ENCODE assay signal across 8 mouse cellular contexts in the genomic region with DNA sequence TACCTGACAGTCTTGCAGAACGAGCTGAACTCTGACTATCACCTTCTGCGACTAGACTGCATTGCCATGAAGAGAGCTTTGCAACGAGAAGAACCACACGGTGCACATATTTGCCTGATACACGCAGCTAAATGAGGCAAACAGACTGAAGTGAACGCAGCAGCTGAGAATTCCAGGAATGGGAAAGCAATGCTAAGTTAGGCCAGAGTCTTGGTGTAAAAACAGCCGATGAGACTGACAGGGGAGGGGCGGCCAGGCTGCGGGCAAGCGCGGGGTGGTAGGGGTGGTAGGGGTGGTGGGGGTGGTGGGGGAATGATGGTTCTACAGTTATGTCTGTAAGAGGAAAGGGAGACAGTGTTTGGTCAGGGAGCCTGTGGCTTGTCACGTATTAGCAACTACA. TPM values are rescaled to one million over a fixed set of nuclear protein-coding genes. Genes with fewer than 3 reads are reported as not detected.
A peak's percentile ranks its signal among the peaks of the same experiment; 100 is the strongest.
DNase-seq lines count a peak whose midpoint lies in the region; ATAC-seq and TF ChIP-seq lines count a peak whose summit lies in the region.
"Had no signal": no experiment of that assay in that cellular context is flagged by ENCODE, and none has a peak within 500 bp of the region (broad histone marks: within the 10 kb centered on the region; RNA-seq: fewer than 3 reads in every experiment).

No protein-coding gene starts in this region.

- intact Hi-C loops in heart, postnatal 14 days (cut with DNase I), result no loop called here

- no peaks in the 10 kb centered on the region for H3K79me3 ChIP-seq in C2C12 (ENCODE audit: low read depth)

- no peaks in the 10 kb centered on the region for H3K36me3 ChIP-seq in heart, embryonic 15.5 days
- H3K36me3 ChIP-seq in C2C12 (ENCODE audit: control insufficient read depth, insufficient read depth), result no peaks in the 10 kb centered on the region

- no peaks in the 10 kb centered on the region for H3K27me3 ChIP-seq in heart, embryonic 15.5 days
- H3K27me3 ChIP-seq in C2C12 (ENCODE audit: control insufficient read depth, insufficient read depth, insufficient read length), result no peaks in the 10 kb centered on the region

- no peak overlapping the region for H3ac ChIP-seq in C2C12 (ENCODE audit: control insufficient read depth, insufficient read length, low read depth)

- peak overlapping the region; percentile 40 for H3K4me2 ChIP-seq in heart, embryonic 15.5 days

- H3K9ac ChIP-seq in heart, embryonic 15.5 days, result no peak overlapping the region
- H3K9ac ChIP-seq: liver, embryonic 14.5 days had no signal

- no peak for TF ChIP-seq POLR2A in brain, embryonic 14.5 days (IDR thresholded peaks at IDR 0.05; ENCODE audit: borderline replicate concordance, extremely low read depth, insufficient read depth, insufficient read length, poor library complexity, severe bottlenecking)

- no peak for DNase-seq in heart, postnatal 14 days
- DNase-seq in brain, embryonic 14.5 days (ENCODE audit: low read depth), result peak; percentile 20
- peak; percentile 35 for DNase-seq in lung, postnatal 14 days
- no peak for DNase-seq in layer of hippocampus, adult 8-10 months (ENCODE audit: low spot score in 2 of 2)
- no peak for DNase-seq in right cerebral cortex, postnatal 10 days (ENCODE audit: low spot score in 2 of 2)

- no peak overlapping the region for H3K4me3 ChIP-seq in heart, embryonic 15.5 days
- no peak overlapping the region for H3K4me3 ChIP-seq in C2C12 (ENCODE audit: insufficient read depth, poor library complexity, severe bottlenecking)

- no peak for TF ChIP-seq CTCF in C2C12 (IDR thresholded peaks at IDR 0.05; ENCODE audit: control insufficient read depth, insufficient read depth, insufficient read length)
- TF ChIP-seq CTCF in brain, embryonic 14.5 days (IDR thresholded peaks at IDR 0.05; ENCODE audit: borderline replicate concordance, extremely low read depth, insufficient read depth, insufficient read length), result no peak

- peak; percentile 79; the same call in 1 of the 2 replicates for ATAC-seq in heart, embryonic 15.5 days (replicated peaks; ENCODE audit: insufficient number of reproducible peaks, insufficient read depth, low FRiP score, low read depth)

- peaks cover 8% of the 10 kb centered on the region for H3K4me1 ChIP-seq in heart, embryonic 15.5 days (replicated peaks)

- no peaks in the 10 kb centered on the region for H3K9me3 ChIP-seq in heart, embryonic 15.5 days (replicated peaks)

- no peaks in the 10 kb centered on the region for H3K79me2 ChIP-seq in C2C12 (ENCODE audit: control insufficient read depth, insufficient read depth)

- H3K27ac ChIP-seq in heart, embryonic 15.5 days, result peak overlapping the region; percentile 63
- H3K27ac ChIP-seq: liver, embryonic 14.5 days had no signal

- WGBS in heart, embryonic 15.5 days, result 25% methylated on average over 12 of the region's 12 CpGs

TF ChIP-seq in C2C12, 6 proteins besides CTCF, POLR2A, EP300 and RAD21:
- TF ChIP-seq MYOG (IDR thresholded peaks at IDR 0.05; ENCODE audit: control insufficient read depth, extremely low read depth, insufficient read length), result no peak
- peak; percentile 76 for TF ChIP-seq MYOD1 (IDR thresholded peaks at IDR 0.05; ENCODE audit: control insufficient read depth, insufficient read length, low read depth)

RNA-seq across cellular contexts. Expression of a gene that starts 2.1 kb away (rescaled TPM):
- 1.2 and 7.7 TPM in 2 replicates for polyA plus RNA-seq in heart, embryonic 15.5 days (2015; fragmentation: Nextera tagmentation; extraction: Ambion mirVana)
- 1 to 10 TPM in 1 of 2 experiments, under 1 TPM in 1; 0.57 to 4.5 TPM for total RNA-seq in heart, postnatal 14 days (2021)
- polyA plus RNA-seq in C2C12 (2012; fragmentation: generic; extraction: Trizol), result not detected
- 0.28 and 0.38 TPM in 2 replicates for polyA plus RNA-seq in brain, embryonic 14.5 days (2012; rRNA removed)
- 1 to 10 TPM in 3 of 4 experiments, under 1 TPM in 1; 0.94 to 3.7 (median 1.8) TPM for total RNA-seq in layer of hippocampus, adult 8-10 months (2022)

Comparison
In these comparisons a context has a peak if more than half of its experiments do, and no peak if none do; other contexts are left out.
1. DNase-seq: peak in brain, embryonic 14.5 days (single experiment) and lung, postnatal 14 days (single experiment); none in heart, postnatal 14 days (0 of 2), layer of hippocampus, adult 8-10 months (0 of 2) and right cerebral cortex, postnatal 10 days (0 of 2).